Mouse (Mus musculus): Measurements from ENCODE around the gene Grid2.

- no peak for TF ChIP-seq CTCF (IDR thresholded peaks at IDR 0.05; ENCODE audit: low read depth, low read length)
- no peak for TF ChIP-seq POLR2A (IDR thresholded peaks at IDR 0.05; ENCODE audit: borderline replicate concordance, low read depth, low read length)
Measured at GRCm38 (mm10) chr6:64649296-64650226, 1393.9 kb downstream of the Grid2 start.

Measured in bone marrow macrophage, adult 2 months (primary cell).